Mouse (Mus musculus) urinary bladder, adult 2 months (tissue): ENCODE measurements around the gene C730034F03Rik. TPM values are rescaled to one million over a fixed set of nuclear protein-coding genes. Genes with fewer than 3 reads are reported as not detected.

Source experiments
- DNase-seq: peaks from one replicate; pipeline ENCODE4 v3.0.0; 2022; ENCODE audit warnings: low spot score
- polyA plus RNA-seq: library from polyadenylated mRNA; depleted of rRNA; stranded (reverse); fragments of >200 nt; gene quantifications from 2 replicates; pipeline ENCODE4 v1.2.3, GENCODE M21; 2012

C730034F03Rik gene
- polyA plus RNA-seq, 1 experiment, result 3.7 TPM

GRCm38 (mm10) chr15:89431806-89432205, 2.4 kb downstream of the C730034F03Rik start:
- DNase-seq, result no peak

- DNase-seq, result no peak
These were observed 3.6 kb downstream of the C730034F03Rik start for GRCm38 (mm10) chr15:89432946-89433345.

GRCm38 (mm10) chr15:89434136-89434535, 4.7 kb downstream of the C730034F03Rik start:
- no peak for DNase-seq

- DNase-seq, result no peak
These were observed 6.5 kb downstream of the C730034F03Rik start for GRCm38 (mm10) chr15:89435878-89436277.

DNA sequence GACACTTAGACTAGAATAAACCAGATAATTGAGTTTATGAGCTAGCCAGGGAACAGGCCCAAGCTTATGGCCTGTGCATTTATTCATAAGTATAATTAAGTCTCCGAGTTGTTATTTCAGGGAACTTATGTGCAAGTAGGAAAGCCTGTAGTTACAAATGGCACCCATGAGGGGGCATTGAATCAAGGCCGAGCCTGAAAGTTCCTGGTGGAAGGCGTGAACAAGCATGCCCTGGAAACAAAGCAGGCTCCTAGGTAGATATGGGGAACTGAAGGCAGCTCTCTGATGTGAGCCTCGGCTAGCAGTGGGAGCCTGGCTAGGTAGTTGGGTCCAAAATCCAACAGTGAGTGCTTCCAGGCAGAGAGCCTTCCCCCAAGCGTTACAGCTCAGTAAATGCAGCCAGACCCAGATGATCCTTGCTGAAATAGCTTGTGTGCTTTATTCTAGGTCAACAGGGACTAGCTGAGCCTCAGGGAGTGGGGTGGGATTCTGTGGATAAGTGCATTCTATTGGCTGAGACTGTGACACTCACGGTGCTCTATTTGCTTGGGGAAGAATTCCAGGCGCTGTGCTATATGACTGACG, 13.2 kb downstream of the C730034F03Rik start:
- DNase-seq, result no peak

DNA sequence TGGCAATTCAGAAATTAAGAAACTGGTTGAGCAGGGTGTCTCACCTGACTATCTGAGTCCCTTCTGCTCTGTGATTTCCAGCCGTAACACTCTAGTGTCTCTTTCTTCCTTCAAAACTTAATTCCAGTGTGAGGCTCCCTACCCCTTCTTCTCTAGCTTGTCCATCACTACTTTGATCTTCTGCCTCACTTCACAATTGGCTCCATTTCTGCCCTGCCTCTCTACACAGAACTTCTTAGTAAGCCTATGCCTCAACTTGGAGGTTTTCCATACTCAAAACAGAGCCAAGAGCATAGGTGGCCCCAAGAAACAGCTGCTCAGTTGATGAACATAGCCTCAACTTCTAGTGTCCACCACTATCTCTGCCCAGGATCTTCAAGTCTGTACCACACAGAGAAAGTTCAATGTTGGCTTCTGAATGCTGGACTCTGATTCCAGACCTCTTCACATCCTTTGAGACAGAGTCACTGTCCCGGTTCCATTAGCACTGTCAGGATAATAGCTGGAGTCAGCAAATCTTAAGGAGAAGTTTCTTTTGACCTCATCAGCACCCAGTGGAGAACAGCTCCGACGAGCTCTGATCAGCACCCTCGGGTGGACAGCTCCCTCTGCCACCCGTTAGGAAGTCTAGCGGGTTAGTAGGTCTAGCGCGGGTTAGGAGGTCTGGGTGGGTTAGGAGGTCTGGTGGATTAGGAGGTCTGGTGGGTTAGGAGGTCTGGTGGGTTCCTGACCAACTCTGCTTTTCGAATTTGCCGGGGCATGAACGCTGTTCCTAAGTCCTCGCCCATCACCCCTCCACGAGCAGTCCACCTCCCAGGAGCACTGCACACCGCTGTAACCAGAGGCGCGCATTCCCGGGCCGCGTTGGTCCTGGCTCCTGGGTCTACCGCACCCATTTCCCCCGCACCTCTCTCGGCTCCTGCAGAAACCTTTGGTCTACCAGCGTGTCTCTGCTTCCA, 23.8 kb downstream of the C730034F03Rik start:
- DNase-seq, result no peak

- no peak for DNase-seq
These were observed 24.6 kb downstream of the C730034F03Rik start, which contains the start of gene Mapk8ip2 for GRCm38 (mm10) chr15:89453865-89454478. TSS of gene Mapk8ip2 (plus strand) at chr15:89453913.

DNA sequence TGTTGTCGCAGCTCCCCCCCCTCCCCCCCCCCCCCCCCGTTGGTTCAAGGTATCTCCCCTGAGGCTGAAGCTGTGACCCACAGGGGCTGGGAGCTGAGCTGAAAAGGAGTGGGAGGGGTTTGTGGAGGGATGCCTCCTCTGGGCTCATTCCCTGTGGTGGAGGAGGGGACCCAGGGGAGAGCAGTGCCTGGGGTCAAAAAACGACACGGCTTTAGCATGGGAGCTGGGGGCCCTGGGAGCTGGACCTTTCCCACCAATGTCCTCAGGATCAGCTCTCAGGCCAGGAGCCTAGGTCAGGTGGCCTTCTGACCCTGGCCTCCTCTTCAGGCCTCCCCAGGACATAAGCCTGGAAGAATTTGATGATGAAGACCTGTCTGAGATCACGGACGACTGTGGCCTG, 25.5 kb downstream of the C730034F03Rik start:
- no peak for DNase-seq

DNA sequence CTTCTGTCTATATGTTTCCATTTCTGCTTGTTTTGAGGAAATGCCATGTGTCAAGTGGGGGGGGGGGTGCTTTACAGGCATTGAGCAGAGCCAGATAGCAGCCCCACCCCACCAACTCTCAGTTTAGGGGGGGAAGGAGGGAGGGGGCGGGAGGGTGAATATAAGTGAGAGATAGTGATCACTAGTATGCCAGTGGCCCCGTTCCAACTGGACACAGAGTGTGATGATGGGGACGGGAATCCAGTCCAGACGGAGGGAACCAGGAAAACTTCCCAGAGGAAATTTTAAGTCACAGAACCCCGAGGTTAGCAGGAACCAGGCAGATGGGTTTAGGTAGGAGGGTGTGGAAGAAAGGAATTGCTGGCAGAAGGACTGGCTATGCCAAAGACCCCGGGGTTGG, 26.3 kb downstream of the C730034F03Rik start:
- DNase-seq, result no peak

- no peak for DNase-seq
These were observed 29.6 kb downstream of the C730034F03Rik start for GRCm38 (mm10) chr15:89458942-89459341.

- no peak for DNase-seq
These were observed 30.4 kb downstream of the C730034F03Rik start for GRCm38 (mm10) chr15:89459821-89460220.

- no peak for DNase-seq
These were observed 30.9 kb downstream of the C730034F03Rik start for GRCm38 (mm10) chr15:89460298-89460697.

- DNase-seq, result no peak
These were observed 31.9 kb downstream of the C730034F03Rik start for GRCm38 (mm10) chr15:89461321-89461720.

DNA sequence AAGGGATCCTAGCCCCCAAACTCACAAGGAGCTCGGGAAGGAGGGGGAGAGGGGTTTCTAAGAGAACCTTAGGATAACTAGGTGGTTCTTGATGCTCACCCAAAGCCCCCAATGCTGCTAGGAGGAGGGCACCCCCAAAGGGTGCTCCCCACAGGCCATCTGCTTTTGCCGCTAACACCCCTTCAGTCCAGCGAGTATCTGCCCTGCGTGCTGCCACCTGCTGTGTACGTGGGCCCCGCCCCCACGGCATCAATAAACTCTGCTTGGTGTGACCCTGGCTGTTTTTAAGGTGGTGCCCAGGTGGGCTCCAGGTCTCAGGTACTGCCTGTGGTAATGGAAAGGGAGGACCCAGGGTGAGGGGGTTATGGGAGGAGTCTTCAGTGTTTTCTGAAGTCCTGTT, 32.8 kb downstream of the C730034F03Rik start:
- no peak for DNase-seq

DNA sequence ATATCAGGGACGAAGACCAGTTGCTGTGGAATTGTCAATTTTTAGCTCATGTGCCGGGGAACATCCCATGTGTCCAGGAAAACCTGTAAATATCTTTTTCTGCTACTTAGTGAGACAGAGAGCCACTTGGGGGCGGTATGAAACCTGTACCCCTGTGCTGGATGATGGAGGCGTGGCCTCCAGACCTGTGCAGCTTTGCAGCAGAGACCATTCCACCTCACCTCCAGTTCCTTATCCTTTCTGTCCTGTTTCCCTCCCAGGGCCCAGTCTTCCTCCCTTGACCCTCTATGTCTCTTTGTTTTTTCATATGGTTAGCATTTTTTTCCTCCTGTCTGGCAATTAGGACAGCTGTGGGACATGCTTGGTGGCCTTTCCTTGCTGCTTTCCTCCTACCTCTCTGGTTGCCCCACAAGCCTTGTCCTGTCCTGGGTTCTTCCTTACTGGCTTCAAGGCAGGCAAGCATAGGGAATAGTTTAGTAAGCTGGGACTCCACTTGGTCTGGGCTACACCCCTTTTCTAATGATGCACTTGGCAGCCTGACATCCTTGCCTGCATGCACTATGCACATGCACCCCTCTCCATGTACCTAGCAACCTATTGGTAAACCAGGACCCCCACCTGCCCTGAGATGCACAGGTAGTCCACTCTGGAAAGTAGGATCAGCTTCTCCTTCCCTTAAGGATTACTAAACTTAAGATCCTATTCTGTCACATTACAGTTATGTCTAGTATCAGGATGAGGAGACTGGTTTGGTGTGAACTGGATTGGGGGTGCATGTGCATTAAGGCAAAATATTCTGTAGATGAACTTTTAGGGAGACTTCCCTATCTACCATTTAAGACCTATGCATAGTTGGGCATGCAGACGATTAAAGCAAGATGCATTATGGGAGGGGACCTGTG, 34.2 kb downstream of the C730034F03Rik start:
- no peak for DNase-seq

- DNase-seq, result no peak
These were observed 35.7 kb downstream of the C730034F03Rik start for GRCm38 (mm10) chr15:89465052-89465451.

- no peak for DNase-seq
These were observed 39.2 kb downstream of the C730034F03Rik start for GRCm38 (mm10) chr15:89468577-89468976.

DNA sequence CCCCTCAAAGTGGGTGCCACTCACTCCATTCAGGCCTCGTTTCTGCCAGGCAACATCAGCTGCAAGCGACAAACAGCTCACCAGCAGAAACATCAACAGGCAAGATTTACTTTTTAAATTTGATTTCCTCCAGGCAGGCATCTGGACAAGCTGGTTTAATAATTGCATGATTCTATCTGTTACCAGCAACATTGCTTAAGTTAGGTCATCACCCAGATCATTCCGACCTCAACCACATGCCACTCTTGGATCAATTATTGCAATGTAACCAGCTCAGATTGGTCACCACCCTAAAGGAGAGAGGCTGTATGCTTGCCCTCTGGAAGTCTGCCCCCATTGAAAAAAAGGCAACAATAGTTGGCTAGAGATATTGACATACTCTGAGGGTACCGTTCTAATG, 42.1 kb downstream of the C730034F03Rik start:
- DNase-seq, result no peak

GRCm38 (mm10) chr15:89473370-89473769, 44.0 kb downstream of the C730034F03Rik start:
- no peak for DNase-seq

- no peak for DNase-seq
These were observed 44.5 kb downstream of the C730034F03Rik start for GRCm38 (mm10) chr15:89473921-89474320.

DNA sequence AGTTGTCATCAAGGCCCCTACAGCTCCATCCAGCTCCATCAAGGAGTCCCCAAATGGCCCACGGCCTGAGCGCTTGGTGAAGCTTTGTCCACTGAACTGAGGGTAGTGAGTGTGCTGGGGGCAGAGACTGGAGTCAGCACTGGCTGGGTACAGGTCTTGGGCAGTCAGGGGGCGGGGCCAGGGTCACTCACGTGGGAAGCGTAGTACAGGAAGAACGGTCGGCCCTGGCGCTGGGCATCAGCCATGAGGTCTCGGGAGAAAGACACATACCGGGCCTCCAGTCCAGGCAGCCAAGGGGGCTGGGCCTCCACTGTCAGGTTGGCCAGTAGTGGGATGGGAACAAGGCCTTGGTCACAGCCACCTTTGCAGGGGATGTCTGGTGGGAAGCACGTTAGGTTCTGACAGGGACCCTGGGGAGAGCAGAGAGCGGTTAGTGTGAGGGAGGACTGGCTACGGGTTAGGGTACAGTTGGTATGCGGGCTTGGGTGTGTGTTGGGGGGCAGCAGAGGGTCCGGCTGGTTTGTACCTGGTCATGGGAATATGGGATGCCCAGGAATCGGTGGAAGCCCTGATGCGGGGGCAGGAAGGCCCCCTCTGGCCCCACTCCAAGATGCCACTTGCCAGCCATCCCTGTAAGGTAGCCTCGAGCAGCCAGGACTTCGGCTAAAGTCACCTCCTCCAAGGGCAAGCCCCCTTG, 45.4 kb downstream of the C730034F03Rik start:
- DNase-seq, result no peak
